Mouse (Mus musculus) G1E-ER4 (cell line): ENCODE data around the gene Nos2. TPM values are rescaled to one million over a fixed set of nuclear protein-coding genes. Genes with fewer than 3 reads are reported as not detected.

Experiments
- GATA1 ChIP-seq: IDR thresholded peaks from one replicate; pipeline ENCODE4 v1.8.0; 2012; ENCODE audit warnings: low read length, inconsistent platforms
- polyA plus RNA-seq: library from polyadenylated mRNA; stranded (reverse); fragments of >175 nt; gene quantifications from 2 replicates; pipeline ENCODE4 v1.2.3, GENCODE M21; 2012

The Nos2 gene
- polyA plus RNA-seq, 1 experiment, result not detected

- no peak for TF ChIP-seq GATA1
These were observed 83.4 kb downstream of the Nos2 start for GRCm38 (mm10) chr11:79003769-79004638.

- peak; percentile 46 for TF ChIP-seq GATA1
These were observed 85.2 kb downstream of the Nos2 start for GRCm38 (mm10) chr11:79005578-79006394.

DNA sequence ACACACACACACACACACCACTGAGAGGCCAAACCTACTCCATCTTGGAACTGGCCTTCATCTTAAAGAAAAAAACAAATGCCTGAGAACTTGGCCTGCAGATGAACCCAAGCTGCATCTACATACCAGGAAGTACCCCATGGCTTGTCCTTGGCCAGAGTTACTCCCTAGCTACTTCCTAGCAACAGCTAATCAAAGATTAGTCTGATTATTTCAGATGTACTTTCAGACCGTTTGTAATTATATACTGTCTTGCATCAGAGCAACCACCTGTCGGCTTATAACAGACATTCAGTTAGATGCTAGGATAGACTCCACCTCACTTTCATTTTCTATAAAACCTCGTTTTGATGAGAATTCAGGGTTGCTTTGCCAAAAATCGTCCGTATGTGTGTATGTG, 85.8 kb downstream of the Nos2 start:
- TF ChIP-seq GATA1, result no peak

GRCm38 (mm10) chr11:79008007-79008775, 87.6 kb downstream of the Nos2 start:
- TF ChIP-seq GATA1, result no peak

DNA sequence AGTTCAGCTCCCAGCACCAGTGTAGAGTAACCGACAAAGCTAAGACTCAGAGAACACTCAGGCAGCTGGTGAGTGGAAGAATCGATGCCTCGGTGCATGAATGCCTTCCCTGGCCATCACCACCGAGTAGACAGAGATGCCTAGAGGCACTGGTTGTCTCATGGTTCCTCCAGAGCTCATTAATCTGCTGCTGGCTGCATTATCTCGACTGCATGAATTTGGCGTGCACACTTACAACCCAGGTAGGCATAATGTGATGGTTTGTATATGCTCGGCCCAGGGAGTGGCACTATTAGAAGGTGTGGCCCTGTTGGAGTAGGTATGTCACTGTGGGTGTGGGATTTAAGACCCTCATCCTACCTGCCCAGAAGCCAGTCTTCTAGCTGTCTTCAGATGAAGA, 88.3 kb downstream of the Nos2 start:
- TF ChIP-seq GATA1, result no peak

Other genes starting within 250 kb of the Nos2 start
- 10.2 and 12.0 TPM in 2 replicates for gene Nlk, start 223.4 kb upstream of the Nos2 start, polyA plus RNA-seq
- 53.9 and 81.0 TPM in 2 replicates for gene Ccnq, start 169.1 kb upstream of the Nos2 start, polyA plus RNA-seq
- gene Lyrm9, start 94.2 kb upstream of the Nos2 start, polyA plus RNA-seq, result 153 and 224 TPM in 2 replicates
- 37.5 and 52.0 TPM in 2 replicates for gene Lgals9, start 64.2 kb downstream of the Nos2 start, polyA plus RNA-seq
- gene Ksr1, start 225.6 kb downstream of the Nos2 start, polyA plus RNA-seq, result 13.4 and 20.3 TPM in 2 replicates